Mouse (Mus musculus): ENCODE data around the gene Ctag2. TPM values are rescaled to one million over a fixed set of nuclear protein-coding genes. Genes with fewer than 3 reads are reported as not detected.

Gene Ctag2
- not detected in 2 replicates for total RNA-seq (2014; rRNA removed)
- polyA plus RNA-seq (2015; fragmentation: Nextera tagmentation; extraction: Ambion mirVana): not detected in 2 replicates

GRCm38 (mm10) chrX:65047344-65047743 is at the start of gene Ctag2:
Ctag2 (plus strand) TSS chrX:65047644.
- DNase-seq (no peak), ATAC-seq (no peak)
- Histone ChIP-seq H3K4me2 (ENCODE audit: low read depth) (no peak within 1 kb of the TSS), H3K4me3 (ENCODE audit: low read depth, low read length) (no peak within 1 kb of the TSS), H3K27ac (ENCODE audit: low read depth, low read length) (no peak within 1 kb of the TSS), H3K9me3 (ENCODE audit: low read length) (no peaks in the 10 kb centered on the region), H3K36me3 (ENCODE audit: insufficient read depth) (no peaks in the 10 kb centered on the region), H3K4me1 (ENCODE audit: insufficient read depth) (no peaks in the 10 kb centered on the region), H3K27me3 (ENCODE audit: insufficient read depth, low read length) (no peaks in the 10 kb centered on the region), H3K9ac (no peak within 1 kb of the TSS)
- no peak for TF ChIP-seq CTCF (IDR thresholded peaks at IDR 0.05; ENCODE audit: low read depth)
- 87% methylated on average over 7 of the region's 7 CpGs for WGBS
